In the genomic region with DNA sequence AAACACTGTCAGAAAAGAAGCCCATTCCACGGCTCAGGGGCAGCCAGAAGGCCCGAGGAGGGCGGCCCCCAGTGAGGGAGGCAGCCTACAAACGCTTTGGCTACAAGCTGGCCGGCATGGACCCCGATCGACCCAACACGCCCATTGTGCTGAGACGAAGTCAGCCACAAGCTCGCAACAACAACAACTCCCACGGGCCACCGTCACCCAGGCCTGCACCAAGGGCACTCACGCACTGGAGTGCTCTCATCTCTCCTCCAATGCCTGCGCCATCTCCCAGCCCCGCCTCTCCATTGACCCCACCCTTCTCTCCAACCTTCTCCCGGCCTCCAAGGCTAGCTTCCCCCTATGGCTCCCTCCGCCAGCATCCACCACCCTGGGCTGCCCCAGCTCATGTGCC, we compare ENCODE assay signal across 8 mouse cellular contexts. TPM values are rescaled to one million over a fixed set of nuclear protein-coding genes. Genes with fewer than 3 reads are reported as not detected.
DNase-seq lines count a peak whose midpoint lies in the region; ATAC-seq and TF ChIP-seq lines count a peak whose summit lies in the region.

No protein-coding gene starts in this region.

- H3K9me3 ChIP-seq in heart, embryonic 12.5 days (replicated peaks): no peaks in the 10 kb centered on the region; the same call in 1 of the 2 replicates
- H3K9me3 ChIP-seq in E14TG2a.4 (ENCODE audit: low read length): no peaks in the 10 kb centered on the region
- no peaks in the 10 kb centered on the region; the same call in 1 of the 2 replicates for H3K9me3 ChIP-seq in embryonic facial prominence, embryonic 10.5 days
- H3K9me3 ChIP-seq in liver, postnatal 0 days (ENCODE audit: low read length): no peaks in the 10 kb centered on the region
- no peaks in the 10 kb centered on the region for H3K9me3 ChIP-seq in forebrain, embryonic 12.5 days

- TF ChIP-seq CTCF in E14TG2a.4 (conservative IDR thresholded peaks at IDR 0.05; ENCODE audit: low read length): no peak
- no peak for TF ChIP-seq CTCF in liver, postnatal 0 days (IDR thresholded peaks at IDR 0.05; ENCODE audit: low read depth)

- peaks cover 10% of the 10 kb centered on the region; the same call in 1 of the 2 replicates for H3K4me1 ChIP-seq in heart, embryonic 12.5 days (replicated peaks)
- peaks cover 50% of the 10 kb centered on the region for H3K4me1 ChIP-seq in E14TG2a.4 (replicated peaks; ENCODE audit: low read depth, low read length)
- H3K4me1 ChIP-seq in embryonic facial prominence, embryonic 10.5 days: peaks cover 10% of the 10 kb centered on the region; the same call in 1 of the 2 replicates
- no peaks in the 10 kb centered on the region for H3K4me1 ChIP-seq in liver, postnatal 0 days (ENCODE audit: insufficient read depth)
- no peaks in the 10 kb centered on the region; the same call in 1 of the 2 replicates for H3K4me1 ChIP-seq in forebrain, embryonic 12.5 days

- H3K27ac ChIP-seq in heart, embryonic 12.5 days (ENCODE audit: poor library complexity, severe bottlenecking): no peak overlapping the region
- H3K27ac ChIP-seq in embryonic facial prominence, embryonic 10.5 days (replicated peaks): peak overlapping the region; percentile 4; the same call in 1 of the 2 replicates
- H3K27ac ChIP-seq in liver, postnatal 0 days (ENCODE audit: low read depth): no peak overlapping the region
- H3K27ac ChIP-seq in forebrain, embryonic 12.5 days: no peak overlapping the region

- no peaks in the 10 kb centered on the region for H3K36me3 ChIP-seq in heart, embryonic 12.5 days
- no peaks in the 10 kb centered on the region for H3K36me3 ChIP-seq in E14TG2a.4 (ENCODE audit: insufficient read depth, low read length)
- no peaks in the 10 kb centered on the region for H3K36me3 ChIP-seq in embryonic facial prominence, embryonic 10.5 days (replicated peaks)
- no peaks in the 10 kb centered on the region for H3K36me3 ChIP-seq in liver, postnatal 0 days (replicated peaks; ENCODE audit: insufficient read depth, low read length)
- H3K36me3 ChIP-seq in forebrain, embryonic 12.5 days (replicated peaks): no peaks in the 10 kb centered on the region

- no peak for DNase-seq in heart, adult 18-20 months
- peak; percentile 35 for DNase-seq in embryonic facial prominence, embryonic 10.5 days (ENCODE audit: low spot score)
- peak; percentile 46 for DNase-seq in liver, postnatal 0 days
- no peak for DNase-seq in left cerebral cortex, postnatal 10 days (ENCODE audit: extremely low spot score in 1 of 2, low spot score in 2 of 2)
- DNase-seq in spleen, postnatal 10 days (ENCODE audit: low spot score in 2 of 2): no peak

- peak; percentile 60; the same call in 1 of the 2 replicates for ATAC-seq in heart, embryonic 12.5 days (ENCODE audit: insufficient number of reproducible peaks, low FRiP score)
- peak; percentile 90 for ATAC-seq in liver, postnatal 0 days
- no peak for ATAC-seq in forebrain, embryonic 12.5 days (ENCODE audit: low FRiP score)

- WGBS in heart, embryonic 12.5 days: 19% methylated on average over 17 of the region's 17 CpGs
- 30% methylated on average over 17 of the region's 17 CpGs for WGBS in embryonic facial prominence, embryonic 10.5 days
- WGBS in liver, postnatal 0 days (ENCODE audit: insufficient replicate concordance): 30% methylated on average over 17 of the region's 17 CpGs
- 45% methylated on average over 17 of the region's 17 CpGs for WGBS in forebrain, embryonic 12.5 days

- H3K27me3 ChIP-seq in heart, embryonic 12.5 days (replicated peaks): peaks cover 35% of the 10 kb centered on the region
- H3K27me3 ChIP-seq in E14TG2a.4 (ENCODE audit: insufficient read depth, low read length): peaks cover 16% of the 10 kb centered on the region
- 0 out of 2 replicates have a peak, but pooled peaks cover 11% of the 10 kb centered on the region for H3K27me3 ChIP-seq in embryonic facial prominence, embryonic 10.5 days (replicated peaks; ENCODE audit: low read depth, poor library complexity, severe bottlenecking)
- no peaks in the 10 kb centered on the region for H3K27me3 ChIP-seq in liver, postnatal 0 days (ENCODE audit: insufficient read depth, low read length)
- H3K27me3 ChIP-seq in forebrain, embryonic 12.5 days: no peaks in the 10 kb centered on the region

- no peak overlapping the region for H3K9ac ChIP-seq in heart, embryonic 12.5 days
- no peak overlapping the region for H3K9ac ChIP-seq in liver, postnatal 0 days (replicated peaks)
- H3K9ac ChIP-seq in forebrain, embryonic 12.5 days: no peak overlapping the region

- peak overlapping the region; percentile 62 for H3K4me2 ChIP-seq in heart, embryonic 12.5 days
- no peak overlapping the region for H3K4me2 ChIP-seq in liver, postnatal 0 days (ENCODE audit: low read depth, low read length)
- no peak overlapping the region for H3K4me2 ChIP-seq in forebrain, embryonic 12.5 days

- intact Hi-C loops in left cerebral cortex, postnatal 10 days (cut with DNase I): no loop called here

- H3K4me3 ChIP-seq in heart, embryonic 12.5 days: peak overlapping the region; percentile 18; the same call in 1 of the 2 replicates
- H3K4me3 ChIP-seq in E14TG2a.4 (replicated peaks; ENCODE audit: low read length): peak overlapping the region; percentile 76
- H3K4me3 ChIP-seq in embryonic facial prominence, embryonic 10.5 days: peak overlapping the region; percentile 34
- no peak overlapping the region for H3K4me3 ChIP-seq in liver, postnatal 0 days (ENCODE audit: low read depth, low read length)
- no peak overlapping the region for H3K4me3 ChIP-seq in forebrain, embryonic 12.5 days (replicated peaks)

- TF ChIP-seq EP300 in liver, postnatal 0 days (IDR thresholded peaks at IDR 0.05; ENCODE audit: low read depth): no peak

RNA-seq across cellular contexts. Expression of a gene that starts 9.0 kb away (rescaled TPM):
- polyA plus RNA-seq in heart, embryonic 12.5 days (2016; fragmentation: Nextera tagmentation; extraction: Ambion mirVana): 0.04 and 0.15 TPM in 2 replicates
- total RNA-seq in heart, adult 18-20 months (2021): not detected
- 0.21 and 0.22 TPM in 2 replicates for polyA plus RNA-seq in embryonic facial prominence, embryonic 10.5 days (2016; fragmentation: Nextera tagmentation; extraction: Ambion mirVana)
- polyA plus RNA-seq in liver, postnatal 0 days (2015; fragmentation: Nextera tagmentation; extraction: Ambion mirVana): 0.06 and 0.09 TPM in 2 replicates
- total RNA-seq in left cerebral cortex, postnatal 10 days (2021): under 1 TPM; 0.11 to 0.22 TPM
- 0.05 and 0.15 TPM in 2 replicates for polyA plus RNA-seq in forebrain, embryonic 12.5 days (2016; fragmentation: Nextera tagmentation; extraction: Ambion mirVana)

RNA-seq across cellular contexts. Expression of a gene that starts 23.7 kb away (rescaled TPM):
- polyA plus RNA-seq in heart, embryonic 12.5 days (2016; fragmentation: Nextera tagmentation; extraction: Ambion mirVana): 67.1 and 69.4 TPM in 2 replicates
- total RNA-seq in heart, adult 18-20 months (2021): 10 to 100 TPM; 26.4 to 30.5 TPM
- 141 and 143 TPM in 2 replicates for polyA plus RNA-seq in embryonic facial prominence, embryonic 10.5 days (2016; fragmentation: Nextera tagmentation; extraction: Ambion mirVana)
- polyA plus RNA-seq in liver, postnatal 0 days (2015; fragmentation: Nextera tagmentation; extraction: Ambion mirVana): 25.1 and 25.9 TPM in 2 replicates
- 10 to 100 TPM; 69.9 to 70.2 TPM for total RNA-seq in left cerebral cortex, postnatal 10 days (2021)
- 99.7 and 101 TPM in 2 replicates for polyA plus RNA-seq in forebrain, embryonic 12.5 days (2016; fragmentation: Nextera tagmentation; extraction: Ambion mirVana)

RNA-seq across cellular contexts. Expression of a gene that starts 58.1 kb away (rescaled TPM):
- 41.8 and 44.6 TPM in 2 replicates for polyA plus RNA-seq in heart, embryonic 12.5 days (2016; fragmentation: Nextera tagmentation; extraction: Ambion mirVana)
- total RNA-seq in heart, adult 18-20 months (2021): 10 to 100 TPM; 77.6 to 82.0 TPM
- 39.1 and 40.1 TPM in 2 replicates for polyA plus RNA-seq in embryonic facial prominence, embryonic 10.5 days (2016; fragmentation: Nextera tagmentation; extraction: Ambion mirVana)
- polyA plus RNA-seq in liver, postnatal 0 days (2015; fragmentation: Nextera tagmentation; extraction: Ambion mirVana): 16.7 and 19.1 TPM in 2 replicates
- 10 to 100 TPM; 35.8 to 35.9 TPM for total RNA-seq in left cerebral cortex, postnatal 10 days (2021)
- 28.3 and 34.6 TPM in 2 replicates for polyA plus RNA-seq in forebrain, embryonic 12.5 days (2016; fragmentation: Nextera tagmentation; extraction: Ambion mirVana)

RNA-seq across cellular contexts. Expression of a gene that starts 59.9 kb away (rescaled TPM):
- polyA plus RNA-seq in heart, embryonic 12.5 days (2016; fragmentation: Nextera tagmentation; extraction: Ambion mirVana): 47.2 and 50.5 TPM in 2 replicates
- total RNA-seq in heart, adult 18-20 months (2021): 10 to 100 TPM; 43.0 to 49.2 TPM
- 61.7 and 63.6 TPM in 2 replicates for polyA plus RNA-seq in embryonic facial prominence, embryonic 10.5 days (2016; fragmentation: Nextera tagmentation; extraction: Ambion mirVana)
- polyA plus RNA-seq in liver, postnatal 0 days (2015; fragmentation: Nextera tagmentation; extraction: Ambion mirVana): 20.9 and 22.6 TPM in 2 replicates
- 10 to 100 TPM; 31.5 to 33.2 TPM for total RNA-seq in left cerebral cortex, postnatal 10 days (2021)
- 39.7 and 41.7 TPM in 2 replicates for polyA plus RNA-seq in forebrain, embryonic 12.5 days (2016; fragmentation: Nextera tagmentation; extraction: Ambion mirVana)

Comparison
In these comparisons a context has a peak if more than half of its experiments do, and no peak if none do; other contexts are left out.
1. H3K4me3 ChIP-seq: peak in heart, embryonic 12.5 days (single experiment), E14TG2a.4 (single experiment) and embryonic facial prominence, embryonic 10.5 days (single experiment); none in liver, postnatal 0 days (single experiment) and forebrain, embryonic 12.5 days (single experiment).
2. DNase-seq: peak in embryonic facial prominence, embryonic 10.5 days (single experiment) and liver, postnatal 0 days (single experiment); none in heart, adult 18-20 months (0 of 2), left cerebral cortex, postnatal 10 days (0 of 2) and spleen, postnatal 10 days (0 of 2).